Mouse (Mus musculus): ENCODE data around the gene Ccl5. TPM values are rescaled to one million over a fixed set of nuclear protein-coding genes. Genes with fewer than 3 reads are reported as not detected.
"Not testable (repeated sequence)": the region's sequence is repeated elsewhere in the genome, so short reads cannot be mapped to it uniquely, and the experiment has no call there.

Ccl5 gene
- total RNA-seq, 1 experiment: not detected

DNA sequence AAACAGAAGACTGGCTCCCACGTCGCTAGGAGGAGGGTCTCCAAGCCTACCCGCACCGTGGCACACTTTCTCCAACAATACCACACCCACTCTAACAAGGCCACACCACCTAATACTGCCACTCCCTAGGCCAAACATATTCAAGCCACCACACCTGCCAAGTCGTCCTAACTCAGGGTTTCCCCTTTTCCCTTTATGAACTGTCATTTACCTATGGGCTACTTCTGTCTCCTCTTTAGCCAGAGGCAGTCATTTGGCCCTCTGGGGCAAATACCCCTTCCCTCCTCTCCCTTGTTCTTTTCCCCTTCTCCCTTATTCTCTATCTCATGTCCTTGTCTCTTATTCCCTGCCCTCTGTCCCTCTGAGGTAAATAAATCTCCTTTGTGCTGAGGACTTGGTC is 21.4 kb upstream of the Ccl5 start:
- Histone ChIP-seq H3K4me3 (ENCODE audit: insufficient read depth in 1 of 2, low read depth in 1 of 2, low read length in 2 of 2, poor library complexity in 1 of 2, severe bottlenecking in 1 of 2) (no peak overlapping the region), H3K27ac (ENCODE audit: insufficient read depth, low read depth, low read length, poor library complexity, severe bottlenecking) (no peak overlapping the region), H3K36me3 (ENCODE audit: control insufficient read depth, insufficient read depth, low read length, poor library complexity, severe bottlenecking) (no peaks in the 10 kb centered on the region), H3K4me1 (ENCODE audit: control insufficient read depth in 2 of 2, insufficient read depth in 2 of 2, low read length in 2 of 2, poor library complexity in 1 of 2) (no peaks in the 10 kb centered on the region), H3K9ac (ENCODE audit: insufficient read depth, low read depth, low read length, poor library complexity, severe bottlenecking) (no peak overlapping the region), H3K9me3 (ENCODE audit: control insufficient read depth, insufficient read depth, low read depth, low read length) (no peaks in the 10 kb centered on the region)
- in situ Hi-C loops (cut with MboI; ENCODE audit: low sequenced_read_pairs in 2 of 2, unreplicated experiment in 2 of 2): loop anchor here in 1 of 2 experiments (25.0 kb wide), 1 partner anchor 186 kb away; the partner anchor contains the start of gene Wfdc21
- DNase-seq (ENCODE audit: low read depth, low spot score): no peak
- TF ChIP-seq HCFC1 (IDR thresholded peaks at IDR 0.05; ENCODE audit: borderline replicate concordance, insufficient read depth, low read length) (no peak), ZC3H11A (IDR thresholded peaks at IDR 0.05; ENCODE audit: borderline replicate concordance, low read depth, low read length) (no peak), CHD2 (IDR thresholded peaks at IDR 0.05; ENCODE audit: low read depth, low read length) (no peak), ZNF384 (IDR thresholded peaks at IDR 0.05; ENCODE audit: low read depth, low read length) (no peak), MAFK (IDR thresholded peaks at IDR 0.05; ENCODE audit: insufficient read depth, low read depth, low read length) (no peak)

DNA sequence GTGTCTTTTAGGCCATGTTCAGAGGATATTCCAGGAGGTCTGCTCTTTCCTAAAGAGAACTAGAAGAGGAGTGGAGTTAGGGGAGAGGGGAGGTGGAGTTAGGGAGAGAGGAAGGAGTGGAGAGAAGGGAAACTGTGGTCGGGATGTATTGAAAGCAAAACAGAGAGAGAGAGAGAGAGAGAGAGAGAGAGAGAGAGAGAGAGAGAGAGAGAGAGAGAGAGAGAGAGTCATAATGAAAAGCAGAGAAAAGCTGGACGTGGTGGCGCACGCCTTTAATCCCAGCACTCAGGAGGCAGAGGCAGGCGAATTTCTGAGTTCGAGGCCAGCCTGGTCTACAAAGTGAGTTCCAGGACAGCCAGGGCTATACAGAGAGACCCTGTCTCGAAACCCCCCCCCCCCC is 20.7 kb upstream of the Ccl5 start:
- not testable (repeated sequence) for H3K9me3 ChIP-seq (ENCODE audit: control insufficient read depth, insufficient read depth, low read depth, low read length); DNase-seq (ENCODE audit: low read depth, low spot score); H3K36me3 ChIP-seq (ENCODE audit: control insufficient read depth, insufficient read depth, low read length, poor library complexity, severe bottlenecking); H3K9ac ChIP-seq (ENCODE audit: insufficient read depth, low read depth, low read length, poor library complexity, severe bottlenecking); H3K4me1 ChIP-seq (ENCODE audit: control insufficient read depth in 2 of 2, insufficient read depth in 2 of 2, low read length in 2 of 2, poor library complexity in 1 of 2); H3K4me3 ChIP-seq (ENCODE audit: insufficient read depth in 1 of 2, low read depth in 1 of 2, low read length in 2 of 2, poor library complexity in 1 of 2, severe bottlenecking in 1 of 2); H3K27ac ChIP-seq (ENCODE audit: insufficient read depth, low read depth, low read length, poor library complexity, severe bottlenecking)
- in situ Hi-C loops (cut with MboI; ENCODE audit: low sequenced_read_pairs in 2 of 2, unreplicated experiment in 2 of 2): loop anchor here in 1 of 2 experiments (25.0 kb wide), 1 partner anchor 186 kb away; the partner anchor contains the start of gene Wfdc21

- H3K27ac ChIP-seq (ENCODE audit: insufficient read depth, low read depth, low read length, poor library complexity, severe bottlenecking): no peak overlapping the region
- no peaks in the 10 kb centered on the region for H3K4me1 ChIP-seq (ENCODE audit: control insufficient read depth in 2 of 2, insufficient read depth in 2 of 2, low read length in 2 of 2, poor library complexity in 1 of 2)
- no peak for DNase-seq (ENCODE audit: low read depth, low spot score)
- TF ChIP-seq ZC3H11A (IDR thresholded peaks at IDR 0.05; ENCODE audit: borderline replicate concordance, low read depth, low read length) (no peak), CHD2 (IDR thresholded peaks at IDR 0.05; ENCODE audit: low read depth, low read length) (no peak), HCFC1 (IDR thresholded peaks at IDR 0.05; ENCODE audit: borderline replicate concordance, insufficient read depth, low read length) (no peak), MAFK (IDR thresholded peaks at IDR 0.05; ENCODE audit: insufficient read depth, low read depth, low read length) (no peak), ZNF384 (IDR thresholded peaks at IDR 0.05; ENCODE audit: low read depth, low read length) (no peak)
- H3K36me3 ChIP-seq (ENCODE audit: control insufficient read depth, insufficient read depth, low read length, poor library complexity, severe bottlenecking): no peaks in the 10 kb centered on the region
- H3K9ac ChIP-seq (ENCODE audit: insufficient read depth, low read depth, low read length, poor library complexity, severe bottlenecking): no peak overlapping the region
- H3K9me3 ChIP-seq (ENCODE audit: control insufficient read depth, insufficient read depth, low read depth, low read length): no peaks in the 10 kb centered on the region
- no peak overlapping the region for H3K4me3 ChIP-seq (ENCODE audit: insufficient read depth in 1 of 2, low read depth in 1 of 2, low read length in 2 of 2, poor library complexity in 1 of 2, severe bottlenecking in 1 of 2)
- in situ Hi-C loops (cut with MboI; ENCODE audit: low sequenced_read_pairs in 2 of 2, unreplicated experiment in 2 of 2): loop anchor here in 1 of 2 experiments (25.0 kb wide), 1 partner anchor 187 kb away; the partner anchor contains the start of gene Wfdc21
Measured at GRCm38 (mm10) chr11:83550186-83550632, 19.9 kb upstream of the Ccl5 start.

- Histone ChIP-seq H3K4me3 (ENCODE audit: insufficient read depth in 1 of 2, low read depth in 1 of 2, low read length in 2 of 2, poor library complexity in 1 of 2, severe bottlenecking in 1 of 2) (no peak overlapping the region), H3K27ac (ENCODE audit: insufficient read depth, low read depth, low read length, poor library complexity, severe bottlenecking) (no peak overlapping the region), H3K9me3 (ENCODE audit: control insufficient read depth, insufficient read depth, low read depth, low read length) (no peaks in the 10 kb centered on the region), H3K36me3 (ENCODE audit: control insufficient read depth, insufficient read depth, low read length, poor library complexity, severe bottlenecking) (no peaks in the 10 kb centered on the region), H3K4me1 (ENCODE audit: control insufficient read depth in 2 of 2, insufficient read depth in 2 of 2, low read length in 2 of 2, poor library complexity in 1 of 2) (no peaks in the 10 kb centered on the region), H3K9ac (ENCODE audit: insufficient read depth, low read depth, low read length, poor library complexity, severe bottlenecking) (no peak overlapping the region)
- DNase-seq (ENCODE audit: low read depth, low spot score): no peak
- TF ChIP-seq HCFC1 (IDR thresholded peaks at IDR 0.05; ENCODE audit: borderline replicate concordance, insufficient read depth, low read length) (no peak), ZNF384 (IDR thresholded peaks at IDR 0.05; ENCODE audit: low read depth, low read length) (no peak), MAFK (IDR thresholded peaks at IDR 0.05; ENCODE audit: insufficient read depth, low read depth, low read length) (no peak), CHD2 (IDR thresholded peaks at IDR 0.05; ENCODE audit: low read depth, low read length) (no peak), ZC3H11A (IDR thresholded peaks at IDR 0.05; ENCODE audit: borderline replicate concordance, low read depth, low read length) (no peak)
- in situ Hi-C loops (cut with MboI; ENCODE audit: low sequenced_read_pairs in 2 of 2, unreplicated experiment in 2 of 2): no loop called here
Measured at GRCm38 (mm10) chr11:83544214-83544613, 13.9 kb upstream of the Ccl5 start.

GRCm38 (mm10) chr11:83541415-83541814 is 11.1 kb upstream of the Ccl5 start:
- H3K36me3 ChIP-seq (ENCODE audit: control insufficient read depth, insufficient read depth, low read length, poor library complexity, severe bottlenecking): no peaks in the 10 kb centered on the region
- no peaks in the 10 kb centered on the region for H3K9me3 ChIP-seq (ENCODE audit: control insufficient read depth, insufficient read depth, low read depth, low read length)
- no peak overlapping the region for H3K4me3 ChIP-seq (ENCODE audit: insufficient read depth in 1 of 2, low read depth in 1 of 2, low read length in 2 of 2, poor library complexity in 1 of 2, severe bottlenecking in 1 of 2)
- DNase-seq (ENCODE audit: low read depth, low spot score): no peak
- H3K9ac ChIP-seq (ENCODE audit: insufficient read depth, low read depth, low read length, poor library complexity, severe bottlenecking): no peak overlapping the region
- no peaks in the 10 kb centered on the region for H3K4me1 ChIP-seq (ENCODE audit: control insufficient read depth in 2 of 2, insufficient read depth in 2 of 2, low read length in 2 of 2, poor library complexity in 1 of 2)
- in situ Hi-C loops (cut with MboI; ENCODE audit: low sequenced_read_pairs in 2 of 2, unreplicated experiment in 2 of 2): no loop called here
- peak; percentile 66 for TF ChIP-seq MAFK (IDR thresholded peaks at IDR 0.05; ENCODE audit: insufficient read depth, low read depth, low read length)
- no peak for TF ChIP-seq ZNF384 (IDR thresholded peaks at IDR 0.05; ENCODE audit: low read depth, low read length)
- no peak overlapping the region for H3K27ac ChIP-seq (ENCODE audit: insufficient read depth, low read depth, low read length, poor library complexity, severe bottlenecking)
